Mouse (Mus musculus) kidney, embryonic 16.5 days (tissue): Measurements from ENCODE around the gene Emc10. TPM values are rescaled to one million over a fixed set of nuclear protein-coding genes. Genes with fewer than 3 reads are reported as not detected.

Source experiments
- ATAC-seq: fragments of 200-750 bp; cut with Nextera tagmentation; 2 replicates; pipeline ENCODE4 v1.8.0; 2017; ENCODE audit warnings: moderate TSS enrichment; ENCODE audit not compliant: low FRiP score, low TSS enrichment
- H3K27ac ChIP-seq: fragments of 300-500 bp; sonication (generic); 2 replicates; pipeline ENCODE4 v1.5.1; 2014; ENCODE audit warnings: low read length
- H3K27me3 ChIP-seq: fragments of 300-500 bp; sonication (generic); 2 replicates; pipeline ENCODE4 v1.6.1; 2014; ENCODE audit warnings: low read length, control low read depth, mixed read lengths; ENCODE audit not compliant: insufficient read depth
- H3K36me3 ChIP-seq: fragments of 300-500 bp; sonication (generic); 2 replicates; pipeline ENCODE4 v1.6.1; 2014; ENCODE audit warnings: low read length, control low read depth, mixed read lengths; ENCODE audit not compliant: insufficient read depth
- H3K4me1 ChIP-seq: fragments of 300-500 bp; sonication (generic); 2 replicates; pipeline ENCODE4 v1.6.1; 2014; ENCODE audit warnings: low read length, control low read depth, mixed read lengths; ENCODE audit not compliant: insufficient read depth
- H3K4me2 ChIP-seq: fragments of 300-500 bp; sonication (generic); replicated peaks from 2 replicates; pipeline ENCODE4 v1.6.1; 2014; ENCODE audit warnings: low read depth, low read length
- H3K4me3 ChIP-seq: fragments of 300-500 bp; sonication (generic); 2 replicates; pipeline ENCODE4 v1.5.1; 2014; ENCODE audit warnings: mild to moderate bottlenecking, low read length
- H3K9ac ChIP-seq: fragments of 300-500 bp; sonication (generic); replicated peaks from 2 replicates; pipeline ENCODE4 v1.6.1; 2014; ENCODE audit warnings: low read length
- H3K9me3 ChIP-seq: fragments of 300-500 bp; sonication (generic); 2 replicates; pipeline ENCODE4 v1.6.1; 2016; ENCODE audit warnings: low read length, control low read depth
- WGBS: fragments of 180-500 bp; shearing (Covaris S2); extraction: QIAGEN DNeasy Blood & Tissue Kit; methylation state at CpG from one replicate; pipeline ENCODE4 v1.1.7; 2014; 5-methylcytosine and 5-hydroxymethylcytosine counted together
- polyA plus RNA-seq: library from polyadenylated mRNA; unstranded; fragments of >200 nt; fragmentation: Nextera tagmentation; extraction: Ambion mirVana; gene quantifications from 2 replicates; pipeline ENCODE4 v1.2.1, GENCODE M21; 2015

Emc10 gene
- polyA plus RNA-seq, 1 experiment from 2014 or later, result 117 TPM

DNA sequence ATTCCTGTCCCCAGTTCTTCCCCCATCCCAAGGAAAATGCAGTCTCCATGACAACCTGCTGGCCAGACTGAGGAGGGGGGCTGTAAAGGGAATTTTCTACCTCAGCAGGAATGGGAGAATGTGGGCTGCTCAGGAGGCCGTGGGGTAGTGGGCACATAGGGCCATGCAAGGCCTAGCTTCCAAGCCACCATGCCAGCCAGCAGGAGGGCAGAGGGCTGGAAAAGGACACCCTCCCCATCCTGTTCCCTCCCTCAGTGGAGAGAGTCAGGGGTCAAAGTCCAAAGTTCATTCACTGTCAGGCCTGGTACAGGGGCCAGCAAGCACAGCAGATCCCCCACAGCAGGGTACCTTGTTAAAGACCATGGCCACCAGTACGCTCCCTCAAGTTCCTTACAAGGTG is 31.2 kb downstream of the Emc10 start, which contains the start of gene Aspdh:
TSS of gene Aspdh (plus strand) at position 281 of the 400 bp plus-strand sequence.
- 81% methylated on average over 2 of the region's 2 CpGs for WGBS
- H3K4me2 ChIP-seq, result no peak within 1 kb of the TSS
- no peaks in the 10 kb centered on the region for H3K9me3 ChIP-seq
- no peaks in the 10 kb centered on the region for H3K36me3 ChIP-seq
- H3K27ac ChIP-seq, result no peak within 1 kb of the TSS
- H3K27me3 ChIP-seq, result peaks cover 48% of the 10 kb centered on the region
- no peak within 1 kb of the TSS; the same call in 1 of the 2 replicates for H3K9ac ChIP-seq
- peaks cover 12% of the 10 kb centered on the region for H3K4me1 ChIP-seq
- H3K4me3 ChIP-seq, result no peak within 1 kb of the TSS
- no peak for ATAC-seq

DNA sequence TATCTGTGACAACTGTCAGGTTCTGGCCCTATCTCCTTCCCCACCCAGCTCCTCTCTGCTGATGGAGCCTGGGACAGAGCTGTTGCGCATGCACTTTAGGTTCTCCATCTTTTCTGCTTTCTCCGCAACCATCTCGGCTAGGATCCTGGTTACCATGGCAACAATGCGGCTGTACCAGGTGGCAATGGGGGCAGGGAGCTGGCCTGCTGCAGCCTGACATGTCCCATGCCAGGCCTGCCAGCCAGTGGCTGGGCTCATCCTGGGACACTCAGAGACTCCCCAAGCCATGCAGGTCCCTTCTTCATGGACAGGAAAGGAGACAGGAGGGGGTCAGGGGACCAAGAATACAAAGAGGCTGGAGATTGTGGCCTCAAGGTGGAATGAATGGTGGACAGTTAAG is 31.8 kb downstream of the Emc10 start:
- Histone ChIP-seq H3K9me3 (no peaks in the 10 kb centered on the region), H3K4me1 (peaks cover 12% of the 10 kb centered on the region), H3K27me3 (peaks cover 54% of the 10 kb centered on the region), H3K4me3 (no peak overlapping the region), H3K4me2 (no peak overlapping the region), H3K36me3 (no peaks in the 10 kb centered on the region), H3K27ac (no peak overlapping the region), H3K9ac (no peak overlapping the region)
- no peak for ATAC-seq
- 30% methylated on average over 4 of the region's 4 CpGs for WGBS

DNA sequence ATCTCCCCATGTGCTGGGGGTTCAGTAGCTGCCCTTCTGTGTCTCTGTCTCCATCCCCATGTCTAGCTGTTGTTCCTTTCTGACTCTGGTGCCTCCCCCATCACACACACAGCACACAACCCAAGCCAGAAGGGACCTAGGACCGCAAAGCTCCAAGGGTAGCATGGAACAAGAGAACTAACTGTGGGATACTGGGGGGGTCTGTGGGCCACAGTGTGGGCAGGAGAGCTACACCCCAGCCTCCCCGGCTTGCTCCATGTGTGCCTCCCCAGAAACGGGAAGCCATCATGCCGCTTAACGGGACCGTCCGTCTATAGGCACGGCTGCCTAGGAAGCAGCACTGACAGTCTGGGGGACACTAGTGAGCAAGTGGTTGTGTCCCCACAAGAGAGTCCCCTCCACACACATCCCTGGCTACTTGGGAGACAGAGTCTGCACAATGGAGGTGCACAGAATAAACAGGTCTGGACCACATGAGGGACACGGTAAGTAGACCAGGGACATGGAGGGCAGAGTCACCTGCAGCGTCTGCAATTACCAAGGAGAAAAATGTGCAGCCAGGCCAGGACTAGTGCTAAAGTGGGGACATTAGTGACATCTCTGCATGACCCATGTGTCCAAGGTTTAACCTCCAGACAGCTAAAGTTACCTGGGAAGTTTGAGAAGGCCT is 32.6 kb downstream of the Emc10 start:
- Histone ChIP-seq H3K9ac (no peak overlapping the region), H3K36me3 (no peaks in the 10 kb centered on the region), H3K27me3 (peaks cover 55% of the 10 kb centered on the region), H3K4me2 (no peak overlapping the region), H3K4me3 (no peak overlapping the region), H3K27ac (no peak overlapping the region), H3K4me1 (peaks cover 8% of the 10 kb centered on the region), H3K9me3 (peaks cover under 1% of the 10 kb centered on the region; the same call in 1 of the 2 replicates)
- WGBS, result 77% methylated on average over 10 of the region's 10 CpGs
- ATAC-seq, result no peak

DNA sequence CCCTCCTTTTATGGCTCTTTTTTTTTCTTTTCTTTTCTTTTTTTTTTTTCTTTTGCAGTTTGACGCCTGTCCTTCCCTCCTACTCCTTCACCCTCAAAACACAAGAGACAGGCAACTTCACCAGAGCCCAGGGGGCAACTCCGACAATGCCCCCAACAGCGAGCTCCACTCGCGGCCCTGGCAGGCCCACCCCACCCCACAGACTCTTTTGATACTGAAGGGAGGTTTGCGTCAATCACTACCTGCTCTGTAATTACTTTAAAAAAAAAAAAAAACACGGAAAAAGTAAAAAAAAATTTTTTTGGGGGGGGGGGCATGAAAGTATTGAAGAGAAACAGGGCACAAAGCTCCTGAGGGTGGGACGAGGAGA is 33.3 kb downstream of the Emc10 start:
- peaks cover 55% of the 10 kb centered on the region for H3K27me3 ChIP-seq
- no peak overlapping the region for H3K27ac ChIP-seq
- H3K9me3 ChIP-seq, result peaks cover 6% of the 10 kb centered on the region; the same call in 1 of the 2 replicates
- H3K9ac ChIP-seq, result no peak overlapping the region
- H3K4me1 ChIP-seq, result 0 out of 2 replicates have a peak, but pooled peaks cover 4% of the 10 kb centered on the region
- no peak for ATAC-seq
- WGBS, result 26% methylated on average over 8 of the region's 8 CpGs
- peak overlapping the region; percentile 33; the same call in 1 of the 2 replicates for H3K4me3 ChIP-seq
- H3K36me3 ChIP-seq, result no peaks in the 10 kb centered on the region
- peak overlapping the region; percentile 57 for H3K4me2 ChIP-seq

DNA sequence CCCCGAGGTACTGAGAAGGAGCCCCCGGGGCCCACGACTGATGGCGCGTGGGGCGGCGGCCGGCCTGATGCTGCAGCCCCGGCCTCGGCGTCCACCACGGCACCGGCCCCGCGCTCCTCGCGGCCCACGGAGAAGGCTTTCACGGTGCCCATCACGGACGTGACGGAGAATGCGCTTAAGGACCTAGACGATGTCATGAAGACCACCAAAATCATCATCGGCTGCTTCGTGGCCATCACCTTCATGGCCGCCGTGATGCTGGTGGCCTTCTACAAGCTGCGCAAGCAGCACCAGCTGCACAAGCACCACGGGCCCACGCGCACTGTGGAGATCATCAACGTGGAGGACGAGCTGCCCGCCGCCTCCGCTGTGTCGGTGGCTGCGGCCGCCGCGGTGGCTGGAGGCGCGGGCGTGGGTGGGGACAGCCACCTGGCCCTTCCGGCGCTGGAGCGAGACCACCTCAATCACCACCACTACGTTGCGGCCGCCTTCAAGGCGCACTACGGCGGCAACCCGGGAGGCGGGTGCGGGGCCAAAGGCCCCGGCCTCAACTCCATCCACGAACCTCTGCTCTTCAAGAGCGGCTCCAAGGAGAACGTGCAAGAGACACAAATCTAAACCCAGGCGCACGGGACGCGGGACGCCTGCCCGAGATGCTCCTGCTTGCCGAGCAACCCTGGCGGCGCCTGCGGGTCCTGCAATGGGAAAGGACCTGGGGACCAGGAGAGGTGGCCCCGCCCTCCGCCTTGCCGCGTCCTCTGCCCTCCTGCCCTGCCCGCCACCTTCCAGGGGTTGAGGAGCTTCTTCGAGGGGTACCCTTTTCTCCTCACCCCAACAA is 33.9 kb downstream of the Emc10 start:
- no peaks in the 10 kb centered on the region for H3K36me3 ChIP-seq
- no peak overlapping the region for H3K27ac ChIP-seq
- WGBS, result 11% methylated on average over 77 of the region's 77 CpGs
- no peak for ATAC-seq
- peak overlapping the region; percentile 55 for H3K9ac ChIP-seq
- H3K27me3 ChIP-seq, result peaks cover 55% of the 10 kb centered on the region
- H3K4me2 ChIP-seq, result peak overlapping the region; percentile 57
- 0 out of 2 replicates have a peak, but pooled peaks cover 4% of the 10 kb centered on the region for H3K4me1 ChIP-seq
- H3K9me3 ChIP-seq, result peaks cover 6% of the 10 kb centered on the region; the same call in 1 of the 2 replicates
- peak overlapping the region; percentile 33 for H3K4me3 ChIP-seq

DNA sequence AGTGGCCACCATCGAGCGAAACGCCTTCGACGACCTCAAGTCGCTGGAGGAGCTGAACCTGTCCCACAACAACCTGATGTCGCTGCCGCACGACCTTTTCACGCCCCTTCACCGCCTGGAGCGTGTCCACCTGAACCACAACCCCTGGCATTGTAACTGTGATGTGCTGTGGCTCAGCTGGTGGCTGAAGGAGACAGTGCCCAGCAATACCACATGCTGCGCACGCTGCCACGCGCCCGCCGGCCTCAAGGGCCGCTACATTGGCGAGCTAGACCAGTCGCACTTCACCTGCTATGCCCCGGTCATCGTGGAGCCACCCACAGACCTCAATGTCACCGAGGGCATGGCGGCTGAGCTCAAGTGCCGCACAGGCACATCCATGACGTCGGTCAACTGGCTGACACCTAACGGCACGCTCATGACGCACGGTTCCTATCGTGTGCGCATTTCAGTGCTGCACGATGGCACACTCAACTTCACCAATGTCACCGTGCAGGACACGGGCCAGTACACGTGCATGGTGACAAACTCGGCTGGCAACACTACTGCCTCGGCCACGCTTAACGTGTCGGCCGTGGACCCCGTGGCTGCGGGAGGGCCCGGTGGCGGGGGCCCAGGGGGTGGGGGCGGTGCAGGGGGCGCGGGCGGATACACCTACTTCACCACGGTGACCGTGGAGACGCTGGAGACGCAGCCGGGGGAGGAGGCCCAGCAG is 34.7 kb downstream of the Emc10 start:
- H3K4me1 ChIP-seq, result 0 out of 2 replicates have a peak, but pooled peaks cover 4% of the 10 kb centered on the region
- no peak overlapping the region for H3K27ac ChIP-seq
- H3K4me3 ChIP-seq, result no peak overlapping the region; the same call in 1 of the 2 replicates
- no peak for ATAC-seq
- no peaks in the 10 kb centered on the region for H3K36me3 ChIP-seq
- peaks cover 6% of the 10 kb centered on the region; the same call in 1 of the 2 replicates for H3K9me3 ChIP-seq
- H3K9ac ChIP-seq, result no peak overlapping the region
- peak overlapping the region; percentile 57; the same call in 1 of the 2 replicates for H3K4me2 ChIP-seq
- H3K27me3 ChIP-seq, result peaks cover 55% of the 10 kb centered on the region
- 53% methylated on average over 56 of the region's 57 CpGs for WGBS

DNA sequence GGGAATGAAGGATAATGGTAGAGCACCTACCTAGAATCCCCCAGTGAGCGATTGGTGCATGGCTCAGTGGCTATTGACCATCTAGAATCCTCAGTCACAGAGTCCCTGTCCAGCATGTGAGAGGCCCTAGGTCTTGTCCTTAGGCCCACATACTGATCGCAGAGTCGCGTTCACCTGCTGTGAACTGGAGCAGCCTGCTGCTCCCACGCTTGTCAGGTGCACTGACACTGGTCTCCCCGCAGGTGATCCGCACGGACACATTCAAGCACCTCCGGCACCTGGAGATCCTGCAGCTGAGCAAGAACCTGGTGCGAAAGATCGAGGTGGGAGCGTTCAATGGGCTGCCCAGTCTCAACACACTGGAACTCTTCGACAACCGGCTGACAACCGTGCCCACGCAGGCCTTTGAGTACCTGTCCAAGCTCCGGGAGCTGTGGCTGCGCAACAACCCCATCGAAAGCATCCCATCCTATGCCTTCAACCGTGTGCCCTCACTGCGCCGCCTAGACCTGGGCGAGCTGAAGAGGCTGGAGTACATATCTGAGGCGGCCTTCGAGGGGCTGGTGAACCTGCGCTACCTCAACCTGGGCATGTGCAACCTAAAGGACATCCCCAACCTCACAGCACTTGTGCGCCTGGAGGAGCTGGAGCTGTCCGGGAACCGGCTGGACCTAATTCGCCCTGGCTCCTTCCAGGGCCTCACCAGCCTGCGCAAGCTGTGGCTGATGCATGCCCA is 35.4 kb downstream of the Emc10 start:
- Histone ChIP-seq H3K4me1 (0 out of 2 replicates have a peak, but pooled peaks cover 4% of the 10 kb centered on the region), H3K4me3 (no peak overlapping the region), H3K27ac (no peak overlapping the region), H3K9me3 (peaks cover 6% of the 10 kb centered on the region; the same call in 1 of the 2 replicates), H3K4me2 (no peak overlapping the region), H3K9ac (no peak overlapping the region), H3K27me3 (peaks cover 55% of the 10 kb centered on the region), H3K36me3 (no peaks in the 10 kb centered on the region)
- WGBS, result 75% methylated on average over 31 of the region's 31 CpGs
- ATAC-seq, result no peak

DNA sequence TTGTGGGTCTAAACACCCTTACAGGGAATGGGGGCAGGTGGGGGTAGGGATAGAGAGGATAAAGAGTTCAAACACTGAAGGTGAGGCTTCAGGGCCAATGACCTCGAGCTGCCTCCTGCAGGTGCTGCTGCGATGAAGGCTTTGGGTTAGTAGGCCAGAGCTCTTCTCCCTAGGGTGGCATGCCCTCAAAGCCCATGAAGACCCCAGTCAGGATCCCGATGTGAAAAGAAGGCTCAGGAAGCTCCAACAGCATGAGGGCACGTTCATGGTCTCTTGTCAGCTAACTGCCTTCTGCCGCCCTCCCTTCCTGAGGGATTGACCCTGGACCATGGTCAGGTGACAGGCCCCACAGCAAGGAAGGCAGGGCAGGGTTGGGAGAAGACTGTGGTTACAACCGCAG is 36.3 kb downstream of the Emc10 start:
- H3K4me1 ChIP-seq, result 0 out of 2 replicates have a peak, but pooled peaks cover 4% of the 10 kb centered on the region
- H3K36me3 ChIP-seq, result no peaks in the 10 kb centered on the region
- H3K9ac ChIP-seq, result no peak overlapping the region
- 65% methylated on average over 6 of the region's 6 CpGs for WGBS
- peaks cover 6% of the 10 kb centered on the region; the same call in 1 of the 2 replicates for H3K9me3 ChIP-seq
- no peak overlapping the region for H3K4me3 ChIP-seq
- no peak overlapping the region for H3K4me2 ChIP-seq
- ATAC-seq, result no peak
- H3K27ac ChIP-seq, result no peak overlapping the region
- H3K27me3 ChIP-seq, result peaks cover 53% of the 10 kb centered on the region

DNA sequence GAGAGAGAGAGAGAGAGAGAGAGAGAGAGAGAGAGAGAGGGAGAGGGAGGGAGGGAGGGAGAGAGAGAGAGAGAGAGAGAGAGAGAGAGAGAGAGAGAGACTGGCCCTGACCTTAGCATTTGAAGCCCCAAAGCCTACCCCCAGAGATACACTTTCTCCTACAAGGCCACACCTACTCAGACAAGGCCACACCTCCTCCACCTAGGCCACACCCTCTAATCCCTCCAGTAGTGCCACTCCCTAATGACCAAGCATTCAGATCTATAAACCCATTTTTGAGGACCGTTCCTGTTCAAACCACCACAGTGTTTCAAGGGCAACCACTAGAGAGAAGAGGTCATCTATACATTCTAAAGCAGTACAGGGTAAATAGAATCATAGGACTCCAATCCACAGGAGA is 40.0 kb downstream of the Emc10 start:
- no peak overlapping the region for H3K27ac ChIP-seq
- peaks cover 6% of the 10 kb centered on the region; the same call in 1 of the 2 replicates for H3K9me3 ChIP-seq
- H3K9ac ChIP-seq, result no peak overlapping the region
- H3K4me2 ChIP-seq, result no peak overlapping the region
- H3K4me1 ChIP-seq, result no peaks in the 10 kb centered on the region
- H3K4me3 ChIP-seq, result no peak overlapping the region
- H3K36me3 ChIP-seq, result no peaks in the 10 kb centered on the region
- ATAC-seq, result no peak
- H3K27me3 ChIP-seq, result peaks cover 19% of the 10 kb centered on the region
- WGBS, result 83% methylated on average over 1 of the region's 1 CpGs
